Mouse (Mus musculus) MEL (cell line): ENCODE results near the gene Aldh3b2.

ENCODE experiments used
- CTCF ChIP-seq, 3 experiments: IDR thresholded peaks in 2 of 3; conservative IDR thresholded peaks in 1 of 3; 2 replicates each; pipeline ENCODE4 v1.5.1; 2011 to 2012; ENCODE audit warnings: low read length in 3 of 3, low read depth in 2 of 3, mild to moderate bottlenecking in 2 of 3, improper control_type of control experiment in 1 of 3, inconsistent platforms in 1 of 3, mixed read lengths in 1 of 3, moderate library complexity in 1 of 3; ENCODE audit not compliant: control insufficient read depth in 1 of 3, insufficient read depth in 1 of 3, poor library complexity in 1 of 3, severe bottlenecking in 1 of 3
- EP300 ChIP-seq, 2 experiments: IDR thresholded peaks; 2 replicates each; pipeline ENCODE4 v1.6.1; 2011; ENCODE audit warnings: improper control_type of control experiment in 2 of 2, low read length in 2 of 2, low read depth in 1 of 2, mild to moderate bottlenecking in 1 of 2
- ETS1 ChIP-seq: IDR thresholded peaks from 2 replicates; pipeline ENCODE4 v1.6.1; 2012; ENCODE audit warnings: low read depth, mild to moderate bottlenecking, inconsistent platforms, low read length, improper control_type of control experiment, moderate library complexity
- KAT2A ChIP-seq: conservative IDR thresholded peaks from 2 replicates; pipeline ENCODE4 v1.6.1; 2012; ENCODE audit warnings: low read depth, low read length, improper control_type of control experiment, inconsistent platforms
- MAZ ChIP-seq: IDR thresholded peaks from 2 replicates; pipeline ENCODE4 v1.6.1; 2012; ENCODE audit warnings: low read depth, mild to moderate bottlenecking, inconsistent platforms, low read length, improper control_type of control experiment
- POLR2A ChIP-seq, 2 experiments: IDR thresholded peaks; 2 replicates each; pipeline ENCODE4 v1.6.1; 2011 to 2012; ENCODE audit warnings: low read length in 2 of 2, mild to moderate bottlenecking in 2 of 2, control low read depth in 1 of 2, improper control_type of control experiment in 1 of 2, low read depth in 1 of 2, moderate library complexity in 1 of 2; ENCODE audit not compliant: control insufficient read depth in 1 of 2, insufficient read depth in 1 of 2, poor library complexity in 1 of 2
- SMC3 ChIP-seq: IDR thresholded peaks from 2 replicates; pipeline ENCODE4 v1.6.1; 2011; ENCODE audit warnings: low read depth, low read length, improper control_type of control experiment
- ZNF384 ChIP-seq: IDR thresholded peaks from 2 replicates; pipeline ENCODE4 v1.6.1; 2012; ENCODE audit warnings: low read depth, mild to moderate bottlenecking, inconsistent platforms, low read length, improper control_type of control experiment

GRCm38 (mm10) chr19:4018743-4019583, 46.8 kb downstream of the Aldh3b2 start:
- TF ChIP-seq EP300 (IDR thresholded peaks at IDR 0.05; ENCODE audit: low read depth in 1 of 2, low read length in 2 of 2) (no peak), CTCF (IDR thresholded peaks at IDR 0.05 in 2 of 3, conservative IDR thresholded peaks at IDR 0.05 in 1 of 3; ENCODE audit: control insufficient read depth in 1 of 3, insufficient read depth in 1 of 3, low read depth in 2 of 3, low read length in 3 of 3, poor library complexity in 1 of 3, severe bottlenecking in 1 of 3) (peak; percentile 68 to 98 (median 89)), KAT2A (no peak), ETS1 (no peak), SMC3 (peak; percentile 96), ZNF384 (0 out of 2 replicates have a peak, but pooled peaks have one; percentile 19), POLR2A (IDR thresholded peaks at IDR 0.05; ENCODE audit: control insufficient read depth in 1 of 2, insufficient read depth in 1 of 2, low read depth in 1 of 2, low read length in 2 of 2, poor library complexity in 1 of 2) (no peak), MAZ (no peak)
